Mouse (Mus musculus) adrenal gland, postnatal 4 days (tissue): ENCODE data around the gene Apol7c. TPM values are rescaled to one million over a fixed set of nuclear protein-coding genes. Genes with fewer than 3 reads are reported as not detected.
"Not testable (repeated sequence)": the region's sequence is repeated elsewhere in the genome, so short reads cannot be mapped to it uniquely, and the experiment has no call there.

Experiments used
- DNase-seq, 2 experiments: peaks; one replicate each; pipeline ENCODE4 v3.0.0; 2021 to 2022; ENCODE audit warnings: low spot score in 2 of 2, mixed read lengths in 2 of 2
- long read RNA-seq, 2 experiments: library from polyadenylated mRNA; stranded (forward); transcript quantifications; one replicate each; pipeline ENCODE4 v2.0.0; 2021
- total RNA-seq, 2 experiments: library from RNA; stranded (reverse); gene quantifications; 2 replicates each; pipeline ENCODE4 v1.2.3; 2021

The Apol7c gene
- not detected for total RNA-seq
- long read RNA-seq, experiment 1 = 0 reads
- long read RNA-seq, experiment 2 = 0 reads

GRCm38 (mm10) chr15:77533216-77533615 lies at the start of gene Apol7c:
Apol7c (minus strand) TSS chr15:77533316.
- DNase-seq = no peak

GRCm38 (mm10) chr15:77581681-77582080 lies 48.6 kb upstream of the Apol7c start:
- DNase-seq = no peak

GRCm38 (mm10) chr15:77579311-77579710 lies 46.2 kb upstream of the Apol7c start:
- DNase-seq = no peak

GRCm38 (mm10) chr15:77578801-77579200 lies 45.7 kb upstream of the Apol7c start:
- DNase-seq = no peak

- no peak for DNase-seq
Observed at GRCm38 (mm10) chr15:77563219-77563618, 30.1 kb upstream of the Apol7c start.

- no peak for DNase-seq
Observed at GRCm38 (mm10) chr15:77561792-77562191, 28.7 kb upstream of the Apol7c start, which contains the start of gene 1700025B11Rik. 1700025B11Rik (minus strand) TSS chr15:77561892.

- DNase-seq = not testable (repeated sequence)
Observed at GRCm38 (mm10) chr15:77539221-77539620, 6.1 kb upstream of the Apol7c start.

GRCm38 (mm10) chr15:77523186-77523843 lies 9.8 kb downstream of the Apol7c start:
- peak; percentile 28 to 51 for DNase-seq

- DNase-seq = not testable (repeated sequence)
Observed at GRCm38 (mm10) chr15:77520596-77520995, 12.5 kb downstream of the Apol7c start.

GRCm38 (mm10) chr15:77507966-77508365 lies 25.1 kb downstream of the Apol7c start, which contains the start of gene Apol11a:
Apol11a (plus strand) TSS chr15:77508271.
- DNase-seq = not testable (repeated sequence)

GRCm38 (mm10) chr15:77494694-77495093 lies 38.4 kb downstream of the Apol7c start:
- not testable (repeated sequence) for DNase-seq

GRCm38 (mm10) chr15:77493181-77493580 lies 39.9 kb downstream of the Apol7c start:
- DNase-seq = not testable (repeated sequence)

GRCm38 (mm10) chr15:77482140-77482794 lies 50.8 kb downstream of the Apol7c start:
- no peak for DNase-seq

- not testable (repeated sequence) for DNase-seq
Observed at GRCm38 (mm10) chr15:77476693-77477092, 56.4 kb downstream of the Apol7c start, which contains the start of gene Apol10a. Apol10a (plus strand) TSS chr15:77477047.

Other genes with a start within 250 kb of the Apol7c start
- 100 to 1,000 TPM; 102 to 104 TPM for gene Rbfox2, start 226.3 kb downstream of the Apol7c start, total RNA-seq
- gene Apol7a, start 134.2 kb downstream of the Apol7c start, total RNA-seq = 1 to 10 TPM in 1 of 2 experiments, not detected in 1; 2.5 TPM
- under 1 TPM; 0.23 to 0.45 TPM for gene Apol9a, start 122.2 kb downstream of the Apol7c start, total RNA-seq
- gene Apol7b, start 85.8 kb downstream of the Apol7c start, total RNA-seq = not detected
- gene Apol10a, start 56.3 kb downstream of the Apol7c start, total RNA-seq = not detected
- gene Apol11a, start 25.0 kb downstream of the Apol7c start, total RNA-seq = not detected
- gene 1700025B11Rik, start 28.6 kb upstream of the Apol7c start, total RNA-seq = not detected
- under 1 TPM in 1 of 2 experiments, not detected in 1; 0.14 TPM for gene Apol10b, start 62.8 kb upstream of the Apol7c start, total RNA-seq
- gene Gm36245, start 65.9 kb upstream of the Apol7c start, total RNA-seq = not detected
- gene Apol11b, start 110.0 kb upstream of the Apol7c start, total RNA-seq = under 1 TPM; 0.59 to 0.90 TPM
- gene Apol7e, start 165.5 kb upstream of the Apol7c start, total RNA-seq = under 1 TPM in 1 of 2 experiments, not detected in 1; 0.14 TPM
- gene Apol9b, start 195.7 kb upstream of the Apol7c start, total RNA-seq = under 1 TPM; 0.20 to 0.25 TPM
- gene Apol8, start 223.7 kb upstream of the Apol7c start, total RNA-seq = 1 to 10 TPM; 1.7 to 4.8 TPM